Mouse (Mus musculus): ENCODE data around the gene Bclaf1. TPM values are rescaled to one million over a fixed set of nuclear protein-coding genes. Genes with fewer than 3 reads are reported as not detected.

Bclaf1 gene
- 58.2 and 82.7 TPM in 2 replicates for polyA plus RNA-seq (2015; fragmentation: Nextera tagmentation; extraction: Ambion mirVana)

GRCm38 (mm10) chr10:20311918-20312735 lies at the start of gene Bclaf1:
Gene Bclaf1, plus strand, starts transcription at chr10:20312469.

GRCm38 (mm10) chr10:20347285-20348214 lies 35.3 kb downstream of the Bclaf1 start, which contains the start of gene Mtfr2:
Gene Mtfr2, plus strand, starts transcription at chr10:20347770.

Small RNA genes within 50 kb of the gene (microRNA-seq; reads per million reads assigned to microRNA genes)
- gene Mir6413 (ENCODE audit: borderline replicate concordance, insufficient number of aligned reads), result not detected

Other genes starting within 250 kb of the Bclaf1 start
- 11.6 and 12.8 TPM in 2 replicates for gene Map7, start 164.0 kb upstream of the Bclaf1 start, polyA plus RNA-seq (2015; fragmentation: Nextera tagmentation; extraction: Ambion mirVana)
- 0.55 and 0.96 TPM in 2 replicates for gene Mtfr2, start 35.3 kb downstream of the Bclaf1 start, polyA plus RNA-seq (2015; fragmentation: Nextera tagmentation; extraction: Ambion mirVana)

Measured in adrenal gland, postnatal 0 days (tissue).